Mouse (Mus musculus): ENCODE data around the gene Atp11a. TPM values are rescaled to one million over a fixed set of nuclear protein-coding genes. Genes with fewer than 3 reads are reported as not detected.

The Atp11a gene
- polyA plus RNA-seq, 1 experiment: 0.03 TPM

DNA sequence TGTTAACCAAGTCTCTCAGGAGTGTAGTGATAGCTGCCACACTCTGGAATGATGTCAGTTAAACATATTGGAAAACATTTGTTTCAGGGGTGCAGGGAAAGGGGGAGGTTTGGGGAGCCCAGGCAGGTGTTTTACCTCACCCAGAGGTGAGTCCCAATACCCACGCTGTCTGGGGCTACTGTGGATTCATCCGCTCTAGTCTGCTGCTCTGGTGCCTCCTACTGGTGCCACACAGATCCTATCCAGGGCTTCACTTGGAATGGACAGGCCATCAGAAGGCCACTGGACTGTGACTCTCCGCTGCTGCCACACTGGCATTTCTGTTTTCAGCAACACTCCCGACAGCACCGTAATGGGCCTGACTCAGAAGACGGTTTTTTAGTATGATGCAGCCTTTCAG, 109.0 kb downstream of the Atp11a start:
- H3K4me3 ChIP-seq (replicated peaks): no peak overlapping the region
- H3K9me3 ChIP-seq (ENCODE audit: control insufficient read depth, low read length): no peaks in the 10 kb centered on the region
- H3K36me3 ChIP-seq (ENCODE audit: control insufficient read depth): no peaks in the 10 kb centered on the region
- no peak for TF ChIP-seq TAL1 (IDR thresholded peaks at IDR 0.05; ENCODE audit: low read length)
- no peak for TF ChIP-seq GATA1 (IDR thresholded peaks at IDR 0.05; ENCODE audit: low read length)
- H3K4me1 ChIP-seq (ENCODE audit: control insufficient read depth): no peaks in the 10 kb centered on the region
- peaks cover 52% of the 10 kb centered on the region for H3K27me3 ChIP-seq (ENCODE audit: control insufficient read depth)

DNA sequence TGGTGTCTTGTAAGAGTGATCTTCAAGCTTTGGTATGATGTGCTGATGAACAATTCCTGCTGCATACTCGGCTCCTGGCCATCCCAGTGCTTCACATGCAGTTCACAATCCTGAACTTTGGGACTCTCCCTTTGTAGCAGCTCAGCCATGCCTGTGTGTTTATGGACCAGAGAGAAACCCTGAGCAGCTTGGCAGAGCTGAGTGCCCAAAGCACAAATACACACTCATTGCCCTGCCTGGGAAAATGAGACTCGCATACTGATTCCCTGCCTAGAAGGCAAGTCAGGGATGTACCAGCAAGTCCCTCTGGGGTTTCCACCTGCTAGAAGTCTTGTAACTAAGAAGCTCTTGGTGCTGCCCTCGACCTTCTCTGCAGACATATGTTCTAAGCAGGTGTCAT, 112.8 kb downstream of the Atp11a start:
- Histone ChIP-seq H3K4me1 (ENCODE audit: control insufficient read depth) (peaks cover 10% of the 10 kb centered on the region), H3K9me3 (ENCODE audit: control insufficient read depth, low read length) (no peaks in the 10 kb centered on the region), H3K27me3 (ENCODE audit: control insufficient read depth) (peaks cover 66% of the 10 kb centered on the region), H3K36me3 (ENCODE audit: control insufficient read depth) (no peaks in the 10 kb centered on the region), H3K4me3 (replicated peaks) (no peak overlapping the region)
- TF ChIP-seq GATA1 (IDR thresholded peaks at IDR 0.05; ENCODE audit: low read length) (no peak), TAL1 (IDR thresholded peaks at IDR 0.05; ENCODE audit: low read length) (no peak)

DNA sequence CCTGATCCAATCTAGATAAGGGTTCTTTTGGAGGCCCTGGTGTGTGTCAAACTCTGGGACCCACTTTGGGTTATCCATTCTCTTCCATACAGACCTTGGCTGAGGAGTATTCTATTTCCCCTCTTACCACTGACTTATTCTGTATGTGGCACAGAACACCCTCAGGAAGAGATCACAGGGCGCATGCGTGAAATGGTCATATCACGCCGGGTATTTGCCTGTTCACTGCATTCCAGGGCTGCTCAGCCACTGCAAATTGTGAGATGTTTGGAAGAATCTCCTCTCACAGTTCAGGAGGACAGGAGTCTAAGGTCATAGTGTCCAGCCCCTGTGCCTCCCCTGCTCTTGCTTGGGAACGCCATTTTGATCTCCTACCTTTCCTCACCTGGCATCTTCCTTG, 113.8 kb downstream of the Atp11a start:
- H3K27me3 ChIP-seq (ENCODE audit: control insufficient read depth): peaks cover 67% of the 10 kb centered on the region
- no peaks in the 10 kb centered on the region for H3K9me3 ChIP-seq (ENCODE audit: control insufficient read depth, low read length)
- TF ChIP-seq TAL1 (IDR thresholded peaks at IDR 0.05; ENCODE audit: low read length) (no peak), GATA1 (IDR thresholded peaks at IDR 0.05; ENCODE audit: low read length) (no peak)
- H3K36me3 ChIP-seq (ENCODE audit: control insufficient read depth): no peaks in the 10 kb centered on the region
- peaks cover 10% of the 10 kb centered on the region for H3K4me1 ChIP-seq (ENCODE audit: control insufficient read depth)
- no peak overlapping the region for H3K4me3 ChIP-seq (replicated peaks)

DNA sequence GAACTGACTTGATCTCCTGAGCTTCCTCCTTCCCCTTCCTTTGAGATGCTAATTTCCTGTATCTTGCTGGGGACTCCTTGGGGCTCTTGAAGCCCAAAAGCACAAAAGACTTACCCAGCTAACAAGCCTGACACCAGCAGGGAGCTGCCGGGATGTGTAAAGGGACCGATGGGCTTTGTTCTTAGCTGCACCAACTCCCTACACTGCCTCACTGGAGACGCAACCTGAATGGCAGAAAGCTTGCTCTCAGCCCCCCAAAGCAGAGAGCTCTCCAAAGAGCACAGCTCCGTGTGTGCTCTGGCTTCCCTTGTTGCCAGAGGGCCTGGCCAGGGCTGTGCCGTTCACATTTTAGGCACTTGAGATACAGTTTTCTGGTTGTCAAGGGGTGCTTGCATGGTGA, 114.6 kb downstream of the Atp11a start:
- H3K36me3 ChIP-seq (ENCODE audit: control insufficient read depth): no peaks in the 10 kb centered on the region
- H3K4me1 ChIP-seq (ENCODE audit: control insufficient read depth): peaks cover 10% of the 10 kb centered on the region
- TF ChIP-seq TAL1 (IDR thresholded peaks at IDR 0.05; ENCODE audit: low read length) (no peak), GATA1 (IDR thresholded peaks at IDR 0.05; ENCODE audit: low read length) (no peak)
- H3K27me3 ChIP-seq (ENCODE audit: control insufficient read depth): peaks cover 74% of the 10 kb centered on the region
- no peaks in the 10 kb centered on the region for H3K9me3 ChIP-seq (ENCODE audit: control insufficient read depth, low read length)
- no peak overlapping the region for H3K4me3 ChIP-seq (replicated peaks)

DNA sequence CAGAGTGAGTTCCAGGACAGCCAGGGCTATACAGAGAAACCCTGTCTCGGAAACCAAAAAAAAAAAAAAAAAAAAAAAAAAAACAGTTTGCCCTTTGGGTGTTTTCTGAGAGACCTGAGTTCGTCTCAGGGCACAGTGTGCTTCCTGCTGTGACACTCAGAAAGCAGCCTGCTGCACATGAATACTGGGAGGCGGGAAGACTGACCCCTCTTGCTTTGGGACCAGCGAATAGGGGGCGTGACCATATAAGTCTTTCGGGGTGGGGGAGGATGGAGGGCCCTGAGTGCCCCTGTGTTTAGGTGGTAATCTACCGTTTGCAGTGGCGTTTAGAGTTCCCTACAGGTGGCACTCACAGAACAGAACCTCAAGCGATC, 116.2 kb downstream of the Atp11a start:
- Histone ChIP-seq H3K9me3 (ENCODE audit: control insufficient read depth, low read length) (no peaks in the 10 kb centered on the region), H3K4me3 (replicated peaks) (no peak overlapping the region), H3K27me3 (ENCODE audit: control insufficient read depth) (peaks cover 74% of the 10 kb centered on the region), H3K4me1 (ENCODE audit: control insufficient read depth) (peaks cover 10% of the 10 kb centered on the region), H3K36me3 (ENCODE audit: control insufficient read depth) (no peaks in the 10 kb centered on the region)
- TF ChIP-seq GATA1 (IDR thresholded peaks at IDR 0.05; ENCODE audit: low read length) (no peak), TAL1 (IDR thresholded peaks at IDR 0.05; ENCODE audit: low read length) (no peak)

DNA sequence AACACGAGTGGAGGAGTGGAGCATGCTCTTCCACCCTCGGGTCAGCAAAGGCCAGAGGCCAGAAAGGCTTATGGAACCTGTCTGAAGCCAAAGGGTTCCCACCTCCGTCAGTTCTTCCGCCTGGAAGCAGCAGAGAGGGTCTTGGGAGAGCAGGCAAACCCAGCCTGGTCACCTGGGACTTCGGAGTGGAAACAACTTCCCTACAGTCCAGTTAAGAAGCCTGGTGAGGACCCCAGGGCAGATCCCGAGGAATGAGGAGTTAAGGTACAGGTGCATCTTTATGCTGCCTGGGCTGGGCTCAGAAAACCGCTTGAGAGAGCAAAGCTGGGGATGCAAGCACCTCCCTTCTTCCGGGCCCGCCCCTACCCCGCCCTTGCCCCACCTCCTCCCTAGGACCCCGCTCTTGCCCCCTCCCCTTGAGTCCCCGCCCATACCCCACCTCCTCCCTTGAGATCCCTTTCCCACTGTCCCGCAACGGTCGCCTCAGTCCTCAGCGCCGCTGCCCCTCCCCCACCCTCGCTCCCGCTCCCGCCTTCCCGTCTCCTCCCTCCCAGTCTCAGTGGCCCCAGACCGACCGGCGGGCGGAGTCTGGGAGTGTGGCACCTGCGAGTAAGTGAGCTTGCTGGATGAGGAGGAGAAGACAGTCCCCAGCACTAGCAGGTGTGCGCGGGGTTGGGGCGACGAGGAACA, 116.7 kb downstream of the Atp11a start, which contains the start of gene Mcf2l:
Gene Mcf2l, plus strand, starts transcription at position 450 of the 690 bp plus-strand sequence.
- TF ChIP-seq TAL1 (IDR thresholded peaks at IDR 0.05; ENCODE audit: low read length) (no peak), GATA1 (IDR thresholded peaks at IDR 0.05; ENCODE audit: low read length) (no peak)
- Histone ChIP-seq H3K9me3 (ENCODE audit: control insufficient read depth, low read length) (no peaks in the 10 kb centered on the region), H3K4me3 (replicated peaks) (peak within 1 kb of the TSS; percentile 48), H3K4me1 (ENCODE audit: control insufficient read depth) (peaks cover 10% of the 10 kb centered on the region), H3K27me3 (ENCODE audit: control insufficient read depth) (peaks cover 74% of the 10 kb centered on the region), H3K36me3 (ENCODE audit: control insufficient read depth) (no peaks in the 10 kb centered on the region)

DNA sequence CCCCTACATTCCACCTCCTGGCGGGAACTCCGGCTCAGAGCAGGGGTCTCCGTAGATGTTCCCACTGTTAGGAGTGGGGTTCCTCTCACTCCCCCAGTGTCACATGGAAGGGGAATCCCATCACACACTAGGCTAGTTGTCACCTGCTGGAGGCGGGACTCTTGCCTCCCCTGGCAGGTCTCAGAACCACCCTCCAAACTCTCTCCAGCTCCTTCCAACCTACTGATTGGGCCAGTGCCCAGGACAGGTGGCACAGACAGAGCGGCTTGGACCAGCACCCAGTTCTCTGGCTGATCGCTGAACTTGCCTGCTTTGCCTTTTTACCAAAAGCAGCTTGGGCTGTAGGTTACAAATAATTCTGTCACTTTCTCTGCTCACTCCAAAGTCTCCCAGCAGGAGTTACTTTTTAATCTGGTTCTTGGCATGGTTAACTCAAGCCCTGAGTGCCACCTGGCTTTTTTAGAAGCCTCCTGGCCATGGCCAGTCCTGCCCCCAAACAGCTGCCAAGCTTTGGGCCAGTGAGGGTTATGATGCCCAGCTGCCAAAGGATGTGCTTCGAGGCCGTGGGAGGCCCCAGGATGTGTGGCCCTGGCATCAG, 117.5 kb downstream of the Atp11a start:
- H3K4me1 ChIP-seq (ENCODE audit: control insufficient read depth): peaks cover 10% of the 10 kb centered on the region
- TF ChIP-seq GATA1 (IDR thresholded peaks at IDR 0.05; ENCODE audit: low read length): no peak
- no peak for TF ChIP-seq TAL1 (IDR thresholded peaks at IDR 0.05; ENCODE audit: low read length)
- peaks cover 70% of the 10 kb centered on the region for H3K27me3 ChIP-seq (ENCODE audit: control insufficient read depth)
- H3K9me3 ChIP-seq (ENCODE audit: control insufficient read depth, low read length): no peaks in the 10 kb centered on the region
- H3K36me3 ChIP-seq (ENCODE audit: control insufficient read depth): no peaks in the 10 kb centered on the region
- peak overlapping the region; percentile 48 for H3K4me3 ChIP-seq (replicated peaks)

DNA sequence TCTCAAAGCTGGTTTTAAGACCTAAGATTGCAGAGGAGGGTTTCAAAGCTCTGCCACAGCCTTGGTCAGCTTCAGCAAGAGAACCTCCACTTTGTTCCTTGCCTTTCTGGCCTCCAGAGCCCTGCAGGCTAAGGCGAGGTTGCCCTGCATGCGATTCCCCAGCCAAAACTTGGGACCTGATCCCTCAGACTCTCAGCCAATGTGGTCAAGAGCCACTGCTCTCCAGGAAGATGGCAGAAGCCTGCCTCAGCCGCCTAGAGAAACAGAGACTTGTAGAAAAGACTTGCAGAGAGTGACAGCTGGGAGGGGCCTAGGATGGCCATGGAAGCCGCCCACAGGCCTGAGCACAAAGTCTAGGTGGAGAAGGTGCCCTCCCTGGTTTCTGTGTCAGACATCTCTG, 118.2 kb downstream of the Atp11a start:
- no peak overlapping the region for H3K4me3 ChIP-seq (replicated peaks)
- H3K36me3 ChIP-seq (ENCODE audit: control insufficient read depth): no peaks in the 10 kb centered on the region
- H3K27me3 ChIP-seq (ENCODE audit: control insufficient read depth): peaks cover 67% of the 10 kb centered on the region
- no peak for TF ChIP-seq TAL1 (IDR thresholded peaks at IDR 0.05; ENCODE audit: low read length)
- H3K9me3 ChIP-seq (ENCODE audit: control insufficient read depth, low read length): no peaks in the 10 kb centered on the region
- peaks cover 10% of the 10 kb centered on the region for H3K4me1 ChIP-seq (ENCODE audit: control insufficient read depth)

DNA sequence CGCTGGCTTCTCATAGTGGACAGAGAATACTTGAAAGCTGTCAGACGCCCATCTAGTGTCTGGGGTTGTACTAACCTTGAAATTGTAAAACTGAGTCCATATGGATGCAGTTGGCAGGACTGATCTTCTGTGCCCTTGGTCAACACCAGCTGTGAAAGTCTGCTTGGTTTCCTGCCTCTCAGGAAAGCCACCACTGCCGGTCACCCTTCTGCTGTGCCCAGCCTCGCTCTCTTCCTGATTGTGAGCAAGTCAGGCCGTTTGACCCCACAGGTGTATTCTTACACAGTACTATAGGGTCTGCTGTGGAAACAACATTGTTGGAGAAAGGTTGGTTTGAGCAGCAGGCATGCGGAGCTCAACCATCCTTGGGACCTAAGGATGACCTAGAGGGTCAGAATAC, 120.3 kb downstream of the Atp11a start:
- no peaks in the 10 kb centered on the region for H3K36me3 ChIP-seq (ENCODE audit: control insufficient read depth)
- peaks cover 51% of the 10 kb centered on the region for H3K27me3 ChIP-seq (ENCODE audit: control insufficient read depth)
- no peak for TF ChIP-seq TAL1 (IDR thresholded peaks at IDR 0.05; ENCODE audit: low read length)
- no peak for TF ChIP-seq GATA1 (IDR thresholded peaks at IDR 0.05; ENCODE audit: low read length)
- no peak overlapping the region for H3K4me3 ChIP-seq (replicated peaks)
- H3K4me1 ChIP-seq (ENCODE audit: control insufficient read depth): peaks cover 10% of the 10 kb centered on the region
- no peaks in the 10 kb centered on the region for H3K9me3 ChIP-seq (ENCODE audit: control insufficient read depth, low read length)

Measured in erythroblast, embryonic 14.5 days (primary cell).